Mouse (Mus musculus) kidney, adult 2 months (tissue): Measurements from ENCODE around the gene Nom1. TPM values are rescaled to one million over a fixed set of nuclear protein-coding genes. Genes with fewer than 3 reads are reported as not detected.

Source experiments
- DNase-seq: peaks from one replicate; pipeline ENCODE4 v3.0.0; 2021
- H3K27ac ChIP-seq: fragments of 200-500 bp; 2 replicates; pipeline ENCODE4 v1.5.1; 2012; ENCODE audit warnings: low read depth, low read length, control low read depth, inconsistent platforms; ENCODE audit not compliant: insufficient read depth
- H3K27me3 ChIP-seq: fragments of 200-500 bp; replicated peaks from 2 replicates; pipeline ENCODE4 v1.6.1; 2012; ENCODE audit warnings: mild to moderate bottlenecking, moderate library complexity, low read length, inconsistent platforms; ENCODE audit not compliant: control insufficient read depth, insufficient read depth
- H3K36me3 ChIP-seq: fragments of 200-500 bp; 2 replicates; pipeline ENCODE4 v1.6.1; 2012; ENCODE audit warnings: mild to moderate bottlenecking, moderate library complexity, low read length, inconsistent platforms; ENCODE audit not compliant: control insufficient read depth, insufficient read depth
- H3K4me1 ChIP-seq: fragments of 200-500 bp; 2 replicates; pipeline ENCODE4 v1.6.1; 2011; ENCODE audit warnings: low read length; ENCODE audit not compliant: control insufficient read depth, insufficient read depth
- H3K4me3 ChIP-seq: fragments of 200-500 bp; 2 replicates; pipeline ENCODE4 v1.5.1; 2011; ENCODE audit warnings: mild to moderate bottlenecking, low read depth, low read length, control low read depth; ENCODE audit not compliant: insufficient read depth
- CTCF ChIP-seq: fragments of 200-500 bp; conservative IDR thresholded peaks from 2 replicates; pipeline ENCODE4 v1.5.1; 2011; ENCODE audit warnings: low read depth, mild to moderate bottlenecking, control low read depth, low read length, moderate library complexity, mixed read lengths; ENCODE audit not compliant: insufficient read depth, insufficient read length
- POLR2A ChIP-seq: fragments of 200-500 bp; IDR thresholded peaks from one replicate; pipeline ENCODE4 v1.6.1; 2011; ENCODE audit warnings: low read depth, low read length, control low read depth
- WGBS: fragments of 180-500 bp; shearing (Covaris S2); methylation state at CpG from one replicate; pipeline ENCODE4 v1.1.7; 2018; 5-methylcytosine and 5-hydroxymethylcytosine counted together
- polyA plus RNA-seq: library from polyadenylated mRNA; depleted of rRNA; stranded (reverse); fragments of >200 nt; gene quantifications from 2 replicates; pipeline ENCODE4 v1.2.3, GENCODE M21; 2012

Gene Nom1
- polyA plus RNA-seq, 1 experiment: 6.8 TPM

DNA sequence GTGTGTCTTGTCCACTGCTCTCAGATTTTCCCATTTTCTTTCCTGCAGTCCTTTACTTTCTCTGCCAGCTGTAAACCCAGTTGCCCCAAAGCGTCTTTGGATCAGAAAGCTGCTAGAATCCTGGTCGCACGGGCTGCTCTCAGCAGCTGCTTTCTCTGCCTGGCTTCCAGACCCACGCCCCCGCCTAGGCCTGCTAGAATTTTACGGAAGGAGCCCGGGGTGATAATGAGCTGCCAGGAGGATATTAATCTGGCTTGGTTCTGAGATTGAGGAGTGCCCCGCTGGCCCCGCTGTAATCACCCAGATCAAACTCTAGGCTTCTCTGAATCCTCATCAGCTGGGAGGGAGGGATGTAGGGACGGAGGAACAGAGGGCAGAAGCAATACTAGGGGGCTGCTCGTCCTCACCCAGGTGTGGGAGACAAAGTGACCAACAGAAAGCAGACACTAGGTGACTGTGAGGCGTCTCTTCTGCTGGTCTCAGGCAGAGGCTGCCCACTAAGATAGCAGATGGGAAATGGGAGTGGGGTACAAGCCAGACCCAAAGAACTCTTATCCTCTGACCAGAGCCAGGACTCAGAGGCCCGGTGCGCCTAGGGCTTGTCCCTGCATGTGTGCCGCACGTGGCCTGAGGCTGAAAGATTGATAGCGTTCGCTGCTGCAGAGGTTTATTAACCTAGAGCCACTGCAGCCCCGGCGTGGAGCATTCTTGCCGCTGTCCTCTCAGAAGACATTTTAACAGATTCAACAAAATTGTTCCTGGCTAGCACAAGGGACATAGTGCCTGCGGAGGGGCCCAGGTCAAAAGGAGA lies 37.6 kb downstream of the Nom1 start:
- Histone ChIP-seq H3K36me3 (no peaks in the 10 kb centered on the region), H3K27me3 (peaks cover 7% of the 10 kb centered on the region), H3K4me3 (no peak overlapping the region), H3K27ac (no peak overlapping the region), H3K4me1 (no peaks in the 10 kb centered on the region)
- WGBS: 4% methylated on average over 22 of the region's 22 CpGs
- no peak for DNase-seq
- TF ChIP-seq POLR2A (no peak), CTCF (no peak)

DNA sequence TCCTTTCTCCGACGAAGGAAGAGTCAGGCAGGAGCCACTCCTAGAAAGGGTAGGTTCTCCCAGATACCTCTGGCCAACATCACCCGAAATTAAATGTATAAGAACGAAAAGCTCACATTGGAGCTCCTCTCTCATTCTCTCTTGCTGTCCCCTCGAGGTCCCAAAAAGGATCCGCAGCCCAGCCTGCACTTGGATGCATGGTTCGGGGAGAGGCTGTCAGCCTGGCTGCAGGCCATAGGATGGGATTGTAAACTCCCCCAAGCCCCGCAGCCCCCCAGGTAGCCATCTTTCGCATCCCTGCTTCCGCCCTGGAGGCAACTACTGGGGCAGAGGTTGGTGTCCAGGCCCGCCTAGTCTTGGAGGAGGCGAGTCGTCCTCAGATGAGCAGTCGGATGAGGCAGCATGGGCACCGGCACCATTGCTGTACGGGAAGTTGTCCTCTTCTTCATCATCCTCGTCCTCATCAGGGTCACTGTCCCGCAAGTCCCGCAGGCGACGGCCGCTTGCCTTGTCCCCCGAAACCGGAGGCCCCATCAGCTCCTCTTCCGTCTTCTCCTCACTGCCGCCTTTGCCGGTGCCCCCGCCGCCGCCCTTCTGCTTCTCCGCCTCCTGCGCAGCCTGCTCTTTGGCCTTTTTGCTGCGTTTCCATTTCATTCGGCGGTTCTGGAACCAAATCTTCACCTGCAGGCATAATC lies 39.2 kb downstream of the Nom1 start:
- peaks cover 5% of the 10 kb centered on the region; the same call in 1 of the 2 replicates for H3K27me3 ChIP-seq
- no peak for DNase-seq

DNA sequence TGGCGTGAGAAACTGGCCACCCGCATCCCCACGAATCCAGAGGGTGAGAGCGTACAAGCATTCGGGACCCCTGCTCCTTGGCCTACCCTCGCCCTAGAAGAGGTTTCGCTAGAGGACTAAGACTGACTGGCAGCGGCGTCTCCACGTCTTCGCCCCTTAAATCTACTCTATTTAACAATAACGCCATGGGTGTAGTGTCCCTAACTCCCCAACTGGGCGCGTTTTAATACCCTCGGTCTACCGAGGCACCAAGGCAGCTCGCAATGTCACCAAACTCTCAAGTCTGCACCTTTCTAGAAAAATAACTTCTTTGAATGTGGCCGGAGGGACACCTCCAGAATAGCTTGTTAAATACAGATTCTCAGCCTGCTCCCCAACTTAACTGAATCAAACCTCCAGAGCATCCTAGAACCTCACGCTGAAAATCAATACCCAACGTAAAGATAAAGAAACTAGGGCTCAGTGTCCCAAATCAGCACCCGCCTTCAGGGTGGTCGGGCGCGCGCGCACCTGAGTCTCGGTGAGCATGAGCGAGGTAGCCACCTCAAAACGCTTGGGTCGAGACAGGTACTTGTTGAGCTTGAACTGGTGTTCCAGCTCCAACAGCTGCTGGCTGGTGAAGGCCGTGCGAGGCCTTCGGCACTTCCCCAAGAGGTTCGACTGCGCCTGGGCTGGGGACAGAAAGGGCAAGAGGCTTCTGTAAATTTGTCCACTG lies 39.9 kb downstream of the Nom1 start:
- no peak for TF ChIP-seq POLR2A
- no peak for TF ChIP-seq CTCF
- DNase-seq: no peak
- Histone ChIP-seq H3K27ac (no peak overlapping the region), H3K4me1 (no peaks in the 10 kb centered on the region), H3K36me3 (no peaks in the 10 kb centered on the region), H3K4me3 (no peak overlapping the region), H3K27me3 (peaks cover 4% of the 10 kb centered on the region; the same call in 1 of the 2 replicates)
- WGBS: 5% methylated on average over 35 of the region's 35 CpGs

More for the DNA sequence above, 39.2 kb downstream of the Nom1 start:
- Histone ChIP-seq H3K27ac (no peak overlapping the region), H3K4me1 (no peaks in the 10 kb centered on the region), H3K4me3 (no peak overlapping the region), H3K36me3 (no peaks in the 10 kb centered on the region)
- TF ChIP-seq CTCF (no peak), POLR2A (no peak)
- WGBS: 4% methylated on average over 35 of the region's 35 CpGs

DNA sequence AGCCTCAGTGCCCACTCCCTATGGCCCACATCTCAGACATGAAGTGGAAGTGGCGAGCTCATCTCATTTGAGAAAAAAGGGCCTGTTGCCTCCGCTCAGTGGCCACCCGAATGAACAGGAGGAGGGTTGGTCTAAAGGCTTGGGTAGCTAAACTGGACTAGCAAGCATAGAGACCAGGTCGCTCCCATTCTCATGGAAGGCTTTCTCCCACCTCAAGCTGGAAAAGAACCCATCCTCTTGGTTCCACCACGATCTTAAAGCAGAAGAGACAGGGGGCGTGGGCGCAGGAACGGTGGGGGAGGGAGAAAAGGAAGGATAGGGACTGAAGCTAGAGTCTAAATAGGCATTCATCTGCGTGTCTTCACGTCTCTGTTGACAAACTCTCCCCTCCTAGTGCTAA lies 40.6 kb downstream of the Nom1 start:
- peaks cover 4% of the 10 kb centered on the region; the same call in 1 of the 2 replicates for H3K27me3 ChIP-seq
- no peaks in the 10 kb centered on the region for H3K36me3 ChIP-seq
- H3K4me3 ChIP-seq: no peak overlapping the region
- DNase-seq: no peak
- no peak overlapping the region for H3K27ac ChIP-seq
- TF ChIP-seq POLR2A (no peak), CTCF (no peak)
- 8% methylated on average over 10 of the region's 10 CpGs for WGBS
- no peaks in the 10 kb centered on the region for H3K4me1 ChIP-seq

DNA sequence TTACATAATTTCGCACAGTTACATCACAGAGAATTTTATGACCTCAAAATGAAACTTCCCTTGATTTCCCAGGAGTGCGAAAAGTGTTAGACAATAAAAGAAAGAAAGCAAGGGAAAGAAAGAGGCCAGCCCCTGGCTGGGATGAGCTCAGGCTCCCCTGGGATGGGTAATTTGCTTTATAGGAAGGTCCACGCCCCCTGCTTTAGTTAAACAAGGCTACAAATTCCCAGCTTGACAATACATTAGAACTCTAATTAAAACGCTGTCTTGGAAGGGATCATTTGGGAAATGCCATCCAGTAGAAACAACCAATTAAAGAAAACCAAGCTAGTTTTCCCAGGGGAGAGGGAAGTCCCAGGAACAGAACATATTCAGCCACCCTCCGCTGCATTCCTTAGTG lies 41.1 kb downstream of the Nom1 start:
- H3K36me3 ChIP-seq: no peaks in the 10 kb centered on the region
- peaks cover 4% of the 10 kb centered on the region; the same call in 1 of the 2 replicates for H3K27me3 ChIP-seq
- no peak overlapping the region for H3K4me3 ChIP-seq
- no peak for DNase-seq
- H3K4me1 ChIP-seq: no peaks in the 10 kb centered on the region
- no peak overlapping the region for H3K27ac ChIP-seq
- WGBS: 6% methylated on average over 5 of the region's 5 CpGs
- TF ChIP-seq POLR2A (no peak), CTCF (no peak)

DNA sequence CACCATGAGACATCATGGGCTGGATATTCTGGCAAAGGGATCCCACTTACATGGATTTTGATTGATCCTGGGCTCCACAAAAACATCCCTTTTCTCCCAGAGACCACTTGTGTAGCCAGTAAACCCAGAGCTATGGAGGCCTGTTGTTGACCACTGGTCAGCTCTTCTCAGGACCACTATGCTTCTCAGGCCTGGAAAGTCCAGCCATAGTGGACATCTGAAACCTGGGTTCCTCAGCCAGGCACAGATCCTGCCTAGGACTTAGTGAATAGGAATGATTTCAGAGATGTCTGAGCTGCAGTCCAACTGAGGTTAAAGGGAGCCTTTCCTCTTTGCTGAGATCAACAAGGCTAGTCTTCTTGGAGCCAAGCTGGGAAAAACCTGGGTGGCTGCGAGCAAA lies 41.6 kb downstream of the Nom1 start:
- no peaks in the 10 kb centered on the region for H3K4me1 ChIP-seq
- WGBS: 13% methylated on average over 1 of the region's 1 CpGs
- H3K36me3 ChIP-seq: no peaks in the 10 kb centered on the region
- TF ChIP-seq CTCF: no peak
- no peak for TF ChIP-seq POLR2A
- no peak overlapping the region for H3K27ac ChIP-seq
- peaks cover 4% of the 10 kb centered on the region; the same call in 1 of the 2 replicates for H3K27me3 ChIP-seq
- no peak overlapping the region for H3K4me3 ChIP-seq
- DNase-seq: no peak
